Mouse (Mus musculus) midbrain, postnatal 0 days (tissue): ENCODE results near the gene Trf. TPM values are rescaled to one million over a fixed set of nuclear protein-coding genes. Genes with fewer than 3 reads are reported as not detected.

ENCODE experiments used
- ATAC-seq: fragments of 200-750 bp; cut with Nextera tagmentation; 2 replicates; pipeline ENCODE4 v1.8.0; 2017; ENCODE audit warnings: moderate number of reproducible peaks, mild to moderate bottlenecking, moderate TSS enrichment, moderate library complexity; ENCODE audit not compliant: low FRiP score
- DNase-seq: peaks from one replicate; pipeline ENCODE4 v3.0.0-alpha.2; 2015; ENCODE audit warnings: low spot score
- H3K27ac ChIP-seq: fragments of 300-500 bp; sonication (generic); 2 replicates; pipeline ENCODE4 v1.5.1; 2014; ENCODE audit warnings: low read depth, mild to moderate bottlenecking, low read length, mixed read lengths
- H3K27me3 ChIP-seq: fragments of 300-500 bp; sonication (generic); 2 replicates; pipeline ENCODE4 v1.6.1; 2014; ENCODE audit warnings: low read length, control low read depth, mixed read lengths; ENCODE audit not compliant: insufficient read depth
- H3K36me3 ChIP-seq: fragments of 300-500 bp; sonication (generic); 2 replicates; pipeline ENCODE4 v1.6.1; 2014; ENCODE audit warnings: low read length, control low read depth, mixed read lengths; ENCODE audit not compliant: insufficient read depth
- H3K4me1 ChIP-seq: fragments of 300-500 bp; sonication (generic); 2 replicates; pipeline ENCODE4 v1.6.1; 2014; ENCODE audit warnings: mild to moderate bottlenecking, control low read depth, antibody characterized with exemption, low read length, mixed read lengths; ENCODE audit not compliant: insufficient read depth
- H3K4me2 ChIP-seq: fragments of 300-500 bp; sonication (generic); 2 replicates; pipeline ENCODE4 v1.6.1; 2014; ENCODE audit warnings: low read depth, mild to moderate bottlenecking, low read length, mixed read lengths; ENCODE audit not compliant: poor library complexity, severe bottlenecking
- H3K4me3 ChIP-seq: fragments of 300-500 bp; sonication (generic); 2 replicates; pipeline ENCODE4 v1.5.1; 2014; ENCODE audit warnings: low read depth, mild to moderate bottlenecking, low read length, moderate library complexity
- H3K9ac ChIP-seq: fragments of 300-500 bp; sonication (generic); replicated peaks from 2 replicates; pipeline ENCODE4 v1.6.1; 2014; ENCODE audit warnings: mild to moderate bottlenecking, low read length, moderate library complexity, mixed read lengths; ENCODE audit not compliant: poor library complexity, severe bottlenecking
- H3K9me3 ChIP-seq: fragments of 300-500 bp; sonication (generic); 2 replicates; pipeline ENCODE4 v1.6.1; 2016; ENCODE audit warnings: low read length, control low read depth
- CTCF ChIP-seq: IDR thresholded peaks from 2 replicates; pipeline ENCODE4 v1.5.1; 2016; ENCODE audit warnings: antibody characterized with exemption, mild to moderate bottlenecking
- WGBS: fragments of 180-500 bp; shearing (Covaris S2); extraction: QIAGEN DNeasy Blood & Tissue Kit; methylation state at CpG from one replicate; pipeline ENCODE4 v1.1.7; 2014; 5-methylcytosine and 5-hydroxymethylcytosine counted together
- polyA plus RNA-seq: library from polyadenylated mRNA; unstranded; fragments of >200 nt; fragmentation: Nextera tagmentation; extraction: Ambion mirVana; gene quantifications from 2 replicates; pipeline ENCODE4 v1.2.1, GENCODE M21; 2015
- total RNA-seq: library from RNA; depleted of rRNA; stranded (reverse); fragments of >200 nt; gene quantifications from 2 replicates; pipeline ENCODE4 v1.2.3, GENCODE M21; 2014

Gene Trf
- total and polyA plus RNA-seq, 2 experiments from 2014 or later, result 22.7 to 29.9 TPM

- no peak for TF ChIP-seq CTCF
- H3K27me3 ChIP-seq, result no peaks in the 10 kb centered on the region
Measured at GRCm38 (mm10) chr9:103201561-103202260, 28.5 kb downstream of the Trf start, which contains the start of gene Srprb. Gene Srprb, minus strand, starts transcription at chr9:103202137.

GRCm38 (mm10) chr9:103188416-103188815, 41.8 kb downstream of the Trf start:
- H3K27me3 ChIP-seq, result no peaks in the 10 kb centered on the region
- WGBS, result 67% methylated on average over 4 of the region's 4 CpGs
- ATAC-seq, result no peak

More at GRCm38 (mm10) chr9:103201561-103202260, 28.5 kb downstream of the Trf start, which contains the start of gene Srprb:
- Histone ChIP-seq H3K4me2 (peak within 1 kb of the TSS; percentile 63), H3K4me3 (peak within 1 kb of the TSS; percentile 51), H3K36me3 (peaks cover 10% of the 10 kb centered on the region; the same call in 1 of the 2 replicates), H3K9me3 (no peaks in the 10 kb centered on the region), H3K27ac (peak within 1 kb of the TSS; percentile 53; the same call in 1 of the 2 replicates), H3K4me1 (no peaks in the 10 kb centered on the region), H3K9ac (peak within 1 kb of the TSS; percentile 44)
- peak; percentile 96 for DNase-seq
- peak; percentile 97 for ATAC-seq
- whole genome bisulfite sequencing, result under 1% methylated on average over 45 of the region's 45 CpGs

GRCm38 (mm10) chr9:103186747-103187146, 43.5 kb downstream of the Trf start:
- no peak for TF ChIP-seq CTCF
- H3K4me1 ChIP-seq, result no peaks in the 10 kb centered on the region
- H3K4me2 ChIP-seq, result no peak overlapping the region
- no peaks in the 10 kb centered on the region for H3K9me3 ChIP-seq
- H3K27ac ChIP-seq, result no peak overlapping the region
- WGBS, result 61% methylated on average over 9 of the region's 9 CpGs
- H3K4me3 ChIP-seq, result no peak overlapping the region
- ATAC-seq (no peak), DNase-seq (peak; percentile 63)
- H3K27me3 ChIP-seq, result no peaks in the 10 kb centered on the region
- no peak overlapping the region for H3K9ac ChIP-seq
- peaks cover 16% of the 10 kb centered on the region for H3K36me3 ChIP-seq

More at GRCm38 (mm10) chr9:103188416-103188815, 41.8 kb downstream of the Trf start:
- no peak for DNase-seq
- H3K36me3 ChIP-seq, result peaks cover 18% of the 10 kb centered on the region
- H3K4me3 ChIP-seq, result no peak overlapping the region
- H3K9ac ChIP-seq, result no peak overlapping the region
- H3K9me3 ChIP-seq, result no peaks in the 10 kb centered on the region
- TF ChIP-seq CTCF, result no peak
- no peak overlapping the region for H3K4me2 ChIP-seq
- no peaks in the 10 kb centered on the region for H3K4me1 ChIP-seq
- no peak overlapping the region for H3K27ac ChIP-seq

GRCm38 (mm10) chr9:103185946-103186345, 44.3 kb downstream of the Trf start:
- Histone ChIP-seq H3K4me2 (no peak overlapping the region), H3K4me1 (no peaks in the 10 kb centered on the region), H3K4me3 (no peak overlapping the region), H3K36me3 (peaks cover 16% of the 10 kb centered on the region), H3K27me3 (no peaks in the 10 kb centered on the region), H3K9me3 (no peaks in the 10 kb centered on the region), H3K27ac (no peak overlapping the region), H3K9ac (no peak overlapping the region)
- TF ChIP-seq CTCF, result no peak
- ATAC-seq (no peak), DNase-seq (no peak)
- 90% methylated on average over 8 of the region's 8 CpGs for WGBS

- no peak for TF ChIP-seq CTCF
- WGBS, result 74% methylated on average over 4 of the region's 4 CpGs
- no peaks in the 10 kb centered on the region for H3K27me3 ChIP-seq
Measured at GRCm38 (mm10) chr9:103184855-103185254, 45.4 kb downstream of the Trf start.

GRCm38 (mm10) chr9:103181886-103182285, 48.4 kb downstream of the Trf start:
- ATAC-seq, result no peak
- H3K4me2 ChIP-seq, result no peak overlapping the region
- H3K9me3 ChIP-seq, result no peaks in the 10 kb centered on the region
- H3K27me3 ChIP-seq, result no peaks in the 10 kb centered on the region
- DNase-seq, result no peak
- H3K4me1 ChIP-seq, result no peaks in the 10 kb centered on the region
- WGBS, result 85% methylated on average over 8 of the region's 8 CpGs
- H3K9ac ChIP-seq, result no peak overlapping the region
- TF ChIP-seq CTCF, result no peak
- no peak overlapping the region for H3K27ac ChIP-seq
- H3K36me3 ChIP-seq, result peaks cover 19% of the 10 kb centered on the region
- no peak overlapping the region for H3K4me3 ChIP-seq

More at GRCm38 (mm10) chr9:103184855-103185254, 45.4 kb downstream of the Trf start:
- DNase-seq (no peak), ATAC-seq (no peak)
- H3K9ac ChIP-seq, result no peak overlapping the region
- peaks cover 10% of the 10 kb centered on the region for H3K36me3 ChIP-seq
- no peak overlapping the region for H3K4me2 ChIP-seq
- no peak overlapping the region for H3K4me3 ChIP-seq
- no peak overlapping the region for H3K27ac ChIP-seq
- no peaks in the 10 kb centered on the region for H3K9me3 ChIP-seq
- H3K4me1 ChIP-seq, result no peaks in the 10 kb centered on the region
